Comparison of ENCODE assay signal across 17 mouse cellular contexts in genomic region chr10:4824366-4824765, GRCm38 (mm10).
"Had no signal": no experiment of that assay in that cellular context is flagged by ENCODE, and none has a peak within 500 bp of the region (broad histone marks: within the 10 kb centered on the region; RNA-seq: fewer than 3 reads in every experiment).

No protein-coding gene starts in this region.

- H3K4me1 ChIP-seq: lung, embryonic 15.5 days; megakaryocyte, embryonic 14.5 days; midbrain, embryonic 13.5 days; neural tube, embryonic 12.5 days; stomach, embryonic 15.5 days had no signal

- H3K4me3 ChIP-seq: lung, embryonic 15.5 days; megakaryocyte, embryonic 14.5 days; midbrain, embryonic 13.5 days; neural tube, embryonic 12.5 days; stomach, embryonic 15.5 days had no signal

- H3K4me2 ChIP-seq: lung, embryonic 15.5 days; midbrain, embryonic 11.5 days; midbrain, embryonic 13.5 days; neural tube, embryonic 12.5 days; stomach, embryonic 15.5 days had no signal

- H3K27me3 ChIP-seq: lung, embryonic 15.5 days; megakaryocyte, embryonic 14.5 days; midbrain, embryonic 13.5 days; neural tube, embryonic 12.5 days; stomach, embryonic 15.5 days had no signal

- ATAC-seq: lung, postnatal 0 days; midbrain, embryonic 13.5 days; midbrain, embryonic 16.5 days had no signal

- DNase-seq: lung, adult 2 months; lung, postnatal 14 days; lung, postnatal 36 days; right cerebral cortex, postnatal 14 days; thymus, adult 2 months; thymus, postnatal 25 days; thymus, postnatal 4 days had no signal

- H3K36me3 ChIP-seq: lung, embryonic 15.5 days; midbrain, embryonic 13.5 days; neural tube, embryonic 12.5 days; stomach, embryonic 15.5 days had no signal

- H3K9ac ChIP-seq: lung, embryonic 15.5 days; midbrain, embryonic 13.5 days; neural tube, embryonic 12.5 days; stomach, embryonic 15.5 days had no signal

- H3K9me3 ChIP-seq: lung, embryonic 15.5 days; megakaryocyte, embryonic 14.5 days; midbrain, embryonic 13.5 days; neural tube, embryonic 12.5 days; stomach, embryonic 15.5 days had no signal

- H3K27ac ChIP-seq: lung, embryonic 15.5 days; macrophage; midbrain, embryonic 13.5 days; neural tube, embryonic 12.5 days; stomach, embryonic 15.5 days; stomach, postnatal 0 days had no signal
